Mouse (Mus musculus): Measurements from ENCODE around the gene Hyal2. TPM values are rescaled to one million over a fixed set of nuclear protein-coding genes. Genes with fewer than 3 reads are reported as not detected.
A peak's percentile ranks its signal among the peaks of the same experiment; 100 is the strongest.

Hyal2 gene
- 60.1 and 68.5 TPM in 2 replicates for polyA plus RNA-seq (2015; fragmentation: Nextera tagmentation; extraction: Ambion mirVana)

GRCm38 (mm10) chr9:107567702-107568319, at the start of gene Hyal2:
TSS of gene Hyal2 (plus strand) at chr9:107567945.
- no peaks in the 10 kb centered on the region for H3K27me3 ChIP-seq (replicated peaks; ENCODE audit: control insufficient read depth, insufficient read depth, low read length)
- peak within 1 kb of the TSS; percentile 73 for H3K9ac ChIP-seq (ENCODE audit: low read depth, low read length)
- H3K27ac ChIP-seq (ENCODE audit: low read depth, low read length), result peak within 1 kb of the TSS; percentile 85
- no peaks in the 10 kb centered on the region for H3K9me3 ChIP-seq (ENCODE audit: control insufficient read depth, low read length)
- peaks cover 20% of the 10 kb centered on the region for H3K36me3 ChIP-seq (ENCODE audit: control insufficient read depth, insufficient read depth, low read length)
- peak within 1 kb of the TSS; percentile 73 for H3K4me2 ChIP-seq (ENCODE audit: low read length)
- peak within 1 kb of the TSS; percentile 58 for H3K4me3 ChIP-seq (ENCODE audit: low read length)
- 7% methylated on average over 18 of the region's 18 CpGs for WGBS
- ATAC-seq, result no peak
- peaks cover 40% of the 10 kb centered on the region for H3K4me1 ChIP-seq (ENCODE audit: control insufficient read depth, insufficient read depth, low read depth, low read length)

- peaks cover 10% of the 10 kb centered on the region for H3K27me3 ChIP-seq (replicated peaks; ENCODE audit: control insufficient read depth, insufficient read depth, low read length)
- H3K9me3 ChIP-seq (ENCODE audit: control insufficient read depth, low read length), result no peaks in the 10 kb centered on the region
- H3K4me2 ChIP-seq (ENCODE audit: low read length), result no peak overlapping the region
- H3K27ac ChIP-seq (ENCODE audit: low read depth, low read length), result no peak overlapping the region
- no peak overlapping the region for H3K4me3 ChIP-seq (ENCODE audit: low read length)
- peaks cover 6% of the 10 kb centered on the region for H3K4me1 ChIP-seq (ENCODE audit: control insufficient read depth, insufficient read depth, low read depth, low read length)
- no peaks in the 10 kb centered on the region for H3K36me3 ChIP-seq (ENCODE audit: control insufficient read depth, insufficient read depth, low read length)
- no peak for ATAC-seq
- no peak overlapping the region for H3K9ac ChIP-seq (ENCODE audit: low read depth, low read length)
- 36% methylated on average over 6 of the region's 6 CpGs for WGBS
Measured at GRCm38 (mm10) chr9:107520331-107520730, 47.4 kb upstream of the Hyal2 start.

- Histone ChIP-seq H3K4me1 (ENCODE audit: control insufficient read depth, insufficient read depth, low read depth, low read length) (peaks cover 6% of the 10 kb centered on the region), H3K27me3 (replicated peaks; ENCODE audit: control insufficient read depth, insufficient read depth, low read length) (peaks cover 10% of the 10 kb centered on the region), H3K36me3 (ENCODE audit: control insufficient read depth, insufficient read depth, low read length) (no peaks in the 10 kb centered on the region), H3K4me2 (ENCODE audit: low read length) (no peak overlapping the region), H3K9me3 (ENCODE audit: control insufficient read depth, low read length) (no peaks in the 10 kb centered on the region), H3K4me3 (ENCODE audit: low read length) (no peak overlapping the region), H3K27ac (ENCODE audit: low read depth, low read length) (no peak overlapping the region; the same call in 1 of the 2 replicates), H3K9ac (ENCODE audit: low read depth, low read length) (no peak overlapping the region)
- no peak for ATAC-seq
- WGBS, result 57% methylated on average over 5 of the region's 5 CpGs
Measured at GRCm38 (mm10) chr9:107521190-107521589, 46.6 kb upstream of the Hyal2 start.

- Histone ChIP-seq H3K4me3 (ENCODE audit: low read length) (no peak overlapping the region), H3K4me2 (ENCODE audit: low read length) (0 out of 2 replicates have a peak overlapping the region, but pooled peaks have one; percentile 3), H3K4me1 (ENCODE audit: control insufficient read depth, insufficient read depth, low read depth, low read length) (peaks cover 6% of the 10 kb centered on the region), H3K9me3 (ENCODE audit: control insufficient read depth, low read length) (no peaks in the 10 kb centered on the region), H3K27me3 (replicated peaks; ENCODE audit: control insufficient read depth, insufficient read depth, low read length) (peaks cover 10% of the 10 kb centered on the region), H3K36me3 (ENCODE audit: control insufficient read depth, insufficient read depth, low read length) (no peaks in the 10 kb centered on the region), H3K27ac (ENCODE audit: low read depth, low read length) (no peak overlapping the region), H3K9ac (ENCODE audit: low read depth, low read length) (peak overlapping the region; percentile 28)
- 28% methylated on average over 21 of the region's 25 CpGs for WGBS
- no peak for ATAC-seq
Measured at GRCm38 (mm10) chr9:107521711-107522399, 45.9 kb upstream of the Hyal2 start.

- 25% methylated on average over 2 of the region's 2 CpGs for WGBS
- H3K27ac ChIP-seq (ENCODE audit: low read depth, low read length), result no peak overlapping the region
- ATAC-seq, result no peak
- H3K9me3 ChIP-seq (ENCODE audit: control insufficient read depth, low read length), result no peaks in the 10 kb centered on the region
- H3K4me1 ChIP-seq (ENCODE audit: control insufficient read depth, insufficient read depth, low read depth, low read length), result peaks cover 6% of the 10 kb centered on the region
- peak overlapping the region; percentile 28 for H3K9ac ChIP-seq (ENCODE audit: low read depth, low read length)
- H3K27me3 ChIP-seq (replicated peaks; ENCODE audit: control insufficient read depth, insufficient read depth, low read length), result peaks cover 12% of the 10 kb centered on the region
- H3K4me2 ChIP-seq (ENCODE audit: low read length), result no peak overlapping the region
- H3K4me3 ChIP-seq (ENCODE audit: low read length), result no peak overlapping the region
- H3K36me3 ChIP-seq (ENCODE audit: control insufficient read depth, insufficient read depth, low read length), result no peaks in the 10 kb centered on the region
Measured at GRCm38 (mm10) chr9:107522400-107522711, 45.4 kb upstream of the Hyal2 start.

GRCm38 (mm10) chr9:107526198-107527026, 41.3 kb upstream of the Hyal2 start:
- peak; percentile 67 for ATAC-seq
- no peaks in the 10 kb centered on the region for H3K36me3 ChIP-seq (ENCODE audit: control insufficient read depth, insufficient read depth, low read length)
- H3K4me1 ChIP-seq (ENCODE audit: control insufficient read depth, insufficient read depth, low read depth, low read length), result peaks cover 6% of the 10 kb centered on the region
- peak overlapping the region; percentile 49 for H3K4me2 ChIP-seq (ENCODE audit: low read length)
- H3K9me3 ChIP-seq (ENCODE audit: control insufficient read depth, low read length), result no peaks in the 10 kb centered on the region
- H3K9ac ChIP-seq (ENCODE audit: low read depth, low read length), result peak overlapping the region; percentile 27
- H3K27ac ChIP-seq (ENCODE audit: low read depth, low read length), result no peak overlapping the region
- H3K27me3 ChIP-seq (replicated peaks; ENCODE audit: control insufficient read depth, insufficient read depth, low read length), result peaks cover 13% of the 10 kb centered on the region
- 6% methylated on average over 42 of the region's 44 CpGs for WGBS
- H3K4me3 ChIP-seq (ENCODE audit: low read length), result peak overlapping the region; percentile 29

GRCm38 (mm10) chr9:107533791-107534407, 33.8 kb upstream of the Hyal2 start, which contains the start of gene Tmem115:
TSS of gene Tmem115 (plus strand) at chr9:107533945.
- H3K4me2 ChIP-seq (ENCODE audit: low read length), result peak within 1 kb of the TSS; percentile 99
- H3K27me3 ChIP-seq (replicated peaks; ENCODE audit: control insufficient read depth, insufficient read depth, low read length), result no peaks in the 10 kb centered on the region
- peak; percentile 99 for ATAC-seq
- H3K4me3 ChIP-seq (ENCODE audit: low read length), result peak within 1 kb of the TSS; percentile 94
- H3K36me3 ChIP-seq (ENCODE audit: control insufficient read depth, insufficient read depth, low read length), result peaks cover 6% of the 10 kb centered on the region
- peak within 1 kb of the TSS; percentile 68; the same call in 1 of the 2 replicates for H3K27ac ChIP-seq (ENCODE audit: low read depth, low read length)
- whole genome bisulfite sequencing, result under 1% methylated on average over 48 of the region's 48 CpGs
- H3K9ac ChIP-seq (ENCODE audit: low read depth, low read length), result peak within 1 kb of the TSS; percentile 90
- H3K4me1 ChIP-seq (ENCODE audit: control insufficient read depth, insufficient read depth, low read depth, low read length), result peaks cover 28% of the 10 kb centered on the region
- no peaks in the 10 kb centered on the region for H3K9me3 ChIP-seq (ENCODE audit: control insufficient read depth, low read length)

GRCm38 (mm10) chr9:107534408-107535202, 33.1 kb upstream of the Hyal2 start:
- no peaks in the 10 kb centered on the region for H3K27me3 ChIP-seq (replicated peaks; ENCODE audit: control insufficient read depth, insufficient read depth, low read length)
- ATAC-seq, result no peak
- H3K36me3 ChIP-seq (ENCODE audit: control insufficient read depth, insufficient read depth, low read length), result peaks cover 12% of the 10 kb centered on the region

More at GRCm38 (mm10) chr9:107534408-107535202, 33.1 kb upstream of the Hyal2 start:
- WGBS, result under 1% methylated on average over 40 of the region's 40 CpGs
- H3K27ac ChIP-seq (ENCODE audit: low read depth, low read length), result peak overlapping the region; percentile 68; the same call in 1 of the 2 replicates
- peak overlapping the region; percentile 99 for H3K4me2 ChIP-seq (ENCODE audit: low read length)
- peak overlapping the region; percentile 94 for H3K4me3 ChIP-seq (ENCODE audit: low read length)
- H3K4me1 ChIP-seq (ENCODE audit: control insufficient read depth, insufficient read depth, low read depth, low read length), result peaks cover 28% of the 10 kb centered on the region
- peak overlapping the region; percentile 90 for H3K9ac ChIP-seq (ENCODE audit: low read depth, low read length)
- H3K9me3 ChIP-seq (ENCODE audit: control insufficient read depth, low read length), result no peaks in the 10 kb centered on the region

Measured in hindbrain, embryonic 16.5 days (tissue).